Mouse (Mus musculus) C2C12 (cell line): ENCODE measurements around the gene Rps6ka1.

ENCODE experiments used
- CTCF ChIP-seq: IDR thresholded peaks from one replicate; pipeline ENCODE4 v1.5.1; 2011; ENCODE audit not compliant: control insufficient read depth, insufficient read depth, insufficient read length
- MAX ChIP-seq: IDR thresholded peaks from one replicate; pipeline ENCODE4 v1.6.1; 2011; ENCODE audit warnings: mild to moderate bottlenecking, control low read depth
- MYOD1 ChIP-seq: IDR thresholded peaks from one replicate; pipeline ENCODE4 v1.6.1; 2011; ENCODE audit warnings: low read depth; ENCODE audit not compliant: control insufficient read depth, insufficient read length
- MYOG ChIP-seq: IDR thresholded peaks from one replicate; pipeline ENCODE4 v1.6.1; 2011; ENCODE audit not compliant: control insufficient read depth, insufficient read length; ENCODE audit errors: extremely low read depth
- USF1 ChIP-seq: IDR thresholded peaks from one replicate; pipeline ENCODE4 v1.6.1; 2011; ENCODE audit warnings: low read depth, mild to moderate bottlenecking, control low read depth, moderate library complexity

DNA sequence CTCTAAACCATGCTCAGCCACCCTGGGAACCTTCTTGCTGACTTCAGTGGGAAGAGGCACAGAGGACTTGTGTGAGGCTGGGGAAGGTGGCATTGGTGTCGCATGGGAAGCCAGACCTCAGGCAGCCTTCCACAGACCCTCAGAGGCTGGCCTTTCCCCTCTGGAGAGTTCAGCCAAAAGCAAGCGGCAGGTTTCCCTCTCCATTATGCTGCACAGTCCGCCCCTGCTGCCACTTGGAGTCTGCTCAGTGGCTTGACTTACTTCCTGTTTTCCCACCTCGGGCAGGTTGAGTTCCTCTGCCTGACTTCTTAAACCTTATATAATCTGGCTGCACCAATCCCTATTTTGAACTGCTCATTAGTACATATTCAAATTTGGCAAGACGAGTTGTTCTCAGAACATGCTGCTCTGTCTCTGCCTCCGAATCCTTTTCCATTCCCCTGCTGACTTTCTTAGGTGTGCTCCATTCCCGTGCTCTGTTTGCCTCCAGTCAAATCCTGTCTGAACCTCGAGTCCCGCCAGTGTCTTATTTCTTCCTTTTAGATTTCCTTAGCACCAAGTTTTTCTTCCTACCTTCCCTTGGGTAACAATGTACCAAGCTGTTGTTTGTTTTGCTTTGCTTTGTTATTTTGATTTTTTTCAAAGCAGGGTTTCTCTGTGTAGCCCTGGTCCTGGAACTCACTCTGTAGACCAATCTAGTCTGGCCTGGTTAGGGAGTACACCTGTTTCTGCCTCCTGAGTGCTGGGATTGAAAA, 66.6 kb downstream of the Rps6ka1 start:
- TF ChIP-seq CTCF (no peak), MAX (no peak), MYOD1 (no peak), MYOG (no peak), USF1 (no peak)
